Mouse (Mus musculus): ENCODE data around the gene Mpdz. TPM values are rescaled to one million over a fixed set of nuclear protein-coding genes. Genes with fewer than 3 reads are reported as not detected.

Mpdz gene
- polyA plus RNA-seq, 1 experiment from 2014 or later, result 52.5 TPM

- Histone ChIP-seq H3K36me3 (peaks cover 14% of the 10 kb centered on the region), H3K27ac (no peak overlapping the region)
Observed at GRCm38 (mm10) chr4:81275957-81276715, 166.5 kb downstream of the Mpdz start.

DNA sequence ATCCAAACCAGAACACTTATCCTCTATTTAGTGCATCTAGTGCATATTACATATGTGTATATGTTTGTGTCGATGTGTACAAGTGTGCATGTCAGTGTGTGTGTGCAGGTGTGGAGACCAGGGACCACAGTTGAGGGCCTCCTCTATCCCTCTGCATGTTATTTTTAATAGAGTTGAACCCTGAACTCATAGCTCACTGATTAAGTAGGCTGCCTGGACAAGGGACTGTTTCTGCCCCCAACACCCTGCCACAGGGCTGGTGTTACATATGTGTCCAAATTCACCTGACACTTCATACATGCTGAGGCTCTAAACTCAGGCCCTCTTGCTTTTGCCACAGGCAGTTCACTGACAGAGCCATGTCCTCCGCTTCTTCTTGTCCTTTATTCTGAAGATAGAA is 169.5 kb downstream of the Mpdz start:
- Histone ChIP-seq H3K4me2 (replicated peaks) (no peak overlapping the region), H3K9me3 (no peaks in the 10 kb centered on the region), H3K36me3 (peaks cover 7% of the 10 kb centered on the region; the same call in 1 of the 2 replicates), H3K9ac (no peak overlapping the region), H3K4me1 (no peaks in the 10 kb centered on the region), H3K27ac (no peak overlapping the region), H3K4me3 (no peak overlapping the region), H3K27me3 (no peaks in the 10 kb centered on the region)
- ATAC-seq (ENCODE audit: insufficient number of reproducible peaks, insufficient read depth, low FRiP score, low TSS enrichment), result no peak
- 94% methylated on average over 2 of the region's 2 CpGs for WGBS

More at GRCm38 (mm10) chr4:81275957-81276715, 166.5 kb downstream of the Mpdz start:
- Histone ChIP-seq H3K9me3 (no peaks in the 10 kb centered on the region), H3K9ac (no peak overlapping the region), H3K4me2 (replicated peaks) (no peak overlapping the region), H3K27me3 (no peaks in the 10 kb centered on the region), H3K4me3 (no peak overlapping the region), H3K4me1 (no peaks in the 10 kb centered on the region)
- ATAC-seq (ENCODE audit: insufficient number of reproducible peaks, insufficient read depth, low FRiP score, low TSS enrichment), result no peak
- 59% methylated on average over 6 of the region's 6 CpGs for WGBS

DNA sequence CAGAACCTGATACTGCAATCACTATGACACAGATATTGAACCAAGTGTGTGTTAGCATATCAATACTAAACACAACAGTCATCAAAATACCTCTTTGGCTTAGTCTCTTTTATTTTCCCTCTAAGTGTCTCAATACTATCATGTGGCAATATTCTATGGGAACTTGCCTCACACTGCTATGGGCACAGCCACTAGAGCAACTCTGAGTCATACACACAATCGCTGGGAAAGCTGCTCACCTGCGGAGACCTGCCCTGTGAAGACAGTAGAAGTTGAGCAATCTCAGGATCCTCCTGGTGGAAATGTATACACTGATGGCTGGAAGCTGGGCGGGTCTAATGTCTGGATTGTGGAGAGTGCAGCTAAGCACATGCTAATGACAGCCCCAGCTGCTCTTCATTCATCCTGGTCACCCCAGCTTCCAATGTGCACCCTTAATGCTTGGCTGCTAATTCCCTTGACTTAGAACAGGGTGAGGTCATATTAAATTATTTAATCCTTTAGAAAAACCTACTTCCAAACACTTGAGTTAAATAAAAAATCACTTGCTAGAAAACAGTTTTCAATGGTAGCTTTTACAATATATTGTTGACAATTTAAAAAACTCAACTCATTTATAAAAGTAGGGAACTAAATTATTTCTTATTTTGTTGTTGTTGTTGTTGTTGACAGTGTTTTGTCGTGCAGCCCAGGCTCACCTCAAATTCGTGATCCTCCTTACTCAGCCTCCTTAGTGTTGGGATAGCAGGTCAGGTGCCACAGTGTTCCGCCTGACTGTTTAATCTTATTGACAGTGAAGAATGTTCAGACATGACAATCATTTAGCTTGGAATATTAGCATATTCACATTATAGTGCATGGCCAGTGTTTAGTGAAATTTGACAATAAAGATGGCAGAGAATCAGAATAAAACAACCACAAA is 189.5 kb downstream of the Mpdz start:
- Histone ChIP-seq H3K27ac (no peak overlapping the region), H3K4me1 (no peaks in the 10 kb centered on the region), H3K9ac (no peak overlapping the region), H3K4me2 (replicated peaks) (no peak overlapping the region), H3K4me3 (no peak overlapping the region), H3K27me3 (no peaks in the 10 kb centered on the region), H3K36me3 (no peaks in the 10 kb centered on the region), H3K9me3 (no peaks in the 10 kb centered on the region)
- WGBS, result 74% methylated on average over 6 of the region's 6 CpGs
- ATAC-seq (ENCODE audit: insufficient number of reproducible peaks, insufficient read depth, low FRiP score, low TSS enrichment), result no peak

DNA sequence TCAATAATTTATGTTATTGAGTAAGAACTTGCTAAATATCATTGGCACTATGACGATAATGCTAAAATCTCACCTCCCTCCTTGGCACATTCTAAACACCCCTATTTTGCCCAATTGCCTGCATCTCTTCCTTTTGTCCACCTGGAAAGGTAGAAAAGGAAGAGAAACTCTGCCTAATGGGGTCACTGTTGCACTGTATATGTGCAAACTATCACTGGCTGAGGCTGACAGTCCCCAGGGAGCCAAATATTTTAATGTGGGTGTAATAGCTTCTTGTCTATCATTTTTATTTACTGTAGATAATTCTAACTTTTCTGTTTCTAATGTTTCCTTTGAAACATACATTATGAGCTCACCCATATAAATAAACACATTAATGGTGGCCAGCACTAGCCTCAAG is 190.3 kb downstream of the Mpdz start:
- no peaks in the 10 kb centered on the region for H3K9me3 ChIP-seq
- 92% methylated on average over 1 of the region's 1 CpGs for WGBS
- H3K9ac ChIP-seq, result no peak overlapping the region
- H3K4me1 ChIP-seq, result no peaks in the 10 kb centered on the region
- H3K27me3 ChIP-seq, result no peaks in the 10 kb centered on the region
- no peaks in the 10 kb centered on the region for H3K36me3 ChIP-seq
- ATAC-seq (ENCODE audit: insufficient number of reproducible peaks, insufficient read depth, low FRiP score, low TSS enrichment), result no peak
- H3K4me2 ChIP-seq (replicated peaks), result no peak overlapping the region
- H3K4me3 ChIP-seq, result no peak overlapping the region
- H3K27ac ChIP-seq, result no peak overlapping the region

DNA sequence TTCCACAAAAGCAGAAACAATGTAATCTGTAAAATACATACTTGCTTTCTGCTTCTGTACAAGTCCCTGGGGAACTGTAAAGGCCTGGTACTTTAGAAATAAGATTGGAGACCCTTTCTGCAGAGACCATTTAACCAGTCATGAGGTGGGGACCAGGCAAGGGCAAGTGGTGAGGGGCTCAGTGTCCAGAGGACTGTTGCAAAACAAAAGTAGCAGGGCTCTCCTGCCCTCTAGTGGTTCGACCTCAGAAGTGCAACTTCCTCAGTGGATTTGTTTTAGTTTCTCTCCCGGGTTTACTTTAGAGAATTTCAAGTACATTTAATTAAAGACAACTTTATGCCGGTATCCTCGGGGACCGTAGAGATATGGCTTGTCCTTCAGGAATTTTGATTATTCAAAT is 190.7 kb downstream of the Mpdz start:
- no peak for ATAC-seq (ENCODE audit: insufficient number of reproducible peaks, insufficient read depth, low FRiP score, low TSS enrichment)
- Histone ChIP-seq H3K36me3 (no peaks in the 10 kb centered on the region), H3K4me2 (replicated peaks) (no peak overlapping the region), H3K4me1 (no peaks in the 10 kb centered on the region), H3K4me3 (no peak overlapping the region), H3K9me3 (no peaks in the 10 kb centered on the region), H3K27me3 (no peaks in the 10 kb centered on the region), H3K9ac (no peak overlapping the region), H3K27ac (no peak overlapping the region)
- 13% methylated on average over 5 of the region's 5 CpGs for WGBS

DNA sequence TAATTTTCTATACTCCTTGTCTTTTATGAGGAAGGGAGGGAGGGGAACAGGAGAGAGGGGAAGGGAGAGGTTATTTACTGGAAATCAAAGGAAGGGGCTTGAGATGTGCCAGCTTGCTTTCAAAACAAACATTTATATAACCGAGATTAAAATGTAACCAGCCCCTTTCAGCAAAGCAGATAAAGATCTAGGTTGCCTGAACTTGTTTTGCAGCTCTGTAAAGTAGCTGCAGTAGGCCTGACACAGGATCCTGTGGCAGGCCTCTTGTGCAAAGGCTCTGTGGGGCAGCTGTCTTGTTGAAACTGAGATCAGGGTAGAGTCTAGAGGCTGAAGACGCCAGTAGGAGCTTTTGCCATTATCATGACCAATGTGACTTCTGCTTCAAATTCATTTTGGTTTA is 193.4 kb downstream of the Mpdz start:
- Histone ChIP-seq H3K27me3 (no peaks in the 10 kb centered on the region), H3K4me3 (no peak overlapping the region), H3K36me3 (no peaks in the 10 kb centered on the region), H3K4me1 (no peaks in the 10 kb centered on the region), H3K4me2 (replicated peaks) (no peak overlapping the region), H3K27ac (no peak overlapping the region), H3K9ac (no peak overlapping the region), H3K9me3 (no peaks in the 10 kb centered on the region)
- 51% methylated on average over 2 of the region's 2 CpGs for WGBS
- no peak for ATAC-seq (ENCODE audit: insufficient number of reproducible peaks, insufficient read depth, low FRiP score, low TSS enrichment)

DNA sequence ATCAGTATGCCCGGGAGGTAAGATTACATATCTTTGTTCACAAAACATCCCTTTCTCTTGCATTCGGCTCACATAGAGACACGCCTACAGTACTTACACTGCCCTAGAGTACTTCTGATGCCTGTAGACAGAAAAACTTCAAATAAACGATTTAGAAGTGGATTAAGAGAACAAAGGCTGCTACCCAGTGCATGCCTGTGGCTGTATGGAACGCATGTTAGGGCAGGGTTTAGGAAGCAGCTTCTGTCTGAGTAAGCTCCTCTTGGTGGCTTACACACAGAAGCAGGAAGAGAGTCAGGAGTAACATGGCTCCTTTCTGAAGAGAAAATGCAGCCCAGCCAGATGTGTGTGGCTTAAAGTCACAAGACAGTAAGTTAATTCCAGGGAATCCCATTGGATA is 206.4 kb downstream of the Mpdz start:
- WGBS, result 71% methylated on average over 5 of the region's 5 CpGs

More for the DNA sequence above, 206.4 kb downstream of the Mpdz start:
- H3K36me3 ChIP-seq, result no peaks in the 10 kb centered on the region
- no peak overlapping the region for H3K9ac ChIP-seq
- no peak overlapping the region for H3K4me2 ChIP-seq (replicated peaks)
- ATAC-seq (ENCODE audit: insufficient number of reproducible peaks, insufficient read depth, low FRiP score, low TSS enrichment), result no peak
- no peaks in the 10 kb centered on the region for H3K27me3 ChIP-seq
- no peaks in the 10 kb centered on the region for H3K9me3 ChIP-seq
- H3K4me3 ChIP-seq, result no peak overlapping the region
- H3K27ac ChIP-seq, result no peak overlapping the region
- H3K4me1 ChIP-seq, result no peaks in the 10 kb centered on the region
